Mouse (Mus musculus) brain, embryonic 14.5 days (tissue): Measurements from ENCODE around the gene Exoc8. TPM values are rescaled to one million over a fixed set of nuclear protein-coding genes. Genes with fewer than 3 reads are reported as not detected.

Source experiments
- DNase-seq: peaks from one replicate; pipeline ENCODE4 v3.0.0-alpha.2; 2011; ENCODE audit warnings: low read depth
- CTCF ChIP-seq: fragments of 200-500 bp; IDR thresholded peaks from 2 replicates; pipeline ENCODE4 v1.5.1; 2012; ENCODE audit warnings: inconsistent platforms, mild to moderate bottlenecking, moderate library complexity, borderline replicate concordance; ENCODE audit not compliant: insufficient read depth, insufficient read length; ENCODE audit errors: extremely low read depth
- POLR2A ChIP-seq: fragments of 200-500 bp; IDR thresholded peaks from 2 replicates; pipeline ENCODE4 v1.6.1; 2012; ENCODE audit warnings: mild to moderate bottlenecking, inconsistent platforms, borderline replicate concordance; ENCODE audit not compliant: poor library complexity, insufficient read depth, insufficient read length, severe bottlenecking; ENCODE audit errors: extremely low read depth
- polyA plus RNA-seq: library from polyadenylated mRNA; depleted of rRNA; stranded (reverse); fragments of >200 nt; gene quantifications from 2 replicates; pipeline ENCODE4 v1.2.3, GENCODE M21; 2012; rRNA removed

Exoc8 gene
- polyA plus RNA-seq, 1 experiment = 15.2 TPM

DNA sequence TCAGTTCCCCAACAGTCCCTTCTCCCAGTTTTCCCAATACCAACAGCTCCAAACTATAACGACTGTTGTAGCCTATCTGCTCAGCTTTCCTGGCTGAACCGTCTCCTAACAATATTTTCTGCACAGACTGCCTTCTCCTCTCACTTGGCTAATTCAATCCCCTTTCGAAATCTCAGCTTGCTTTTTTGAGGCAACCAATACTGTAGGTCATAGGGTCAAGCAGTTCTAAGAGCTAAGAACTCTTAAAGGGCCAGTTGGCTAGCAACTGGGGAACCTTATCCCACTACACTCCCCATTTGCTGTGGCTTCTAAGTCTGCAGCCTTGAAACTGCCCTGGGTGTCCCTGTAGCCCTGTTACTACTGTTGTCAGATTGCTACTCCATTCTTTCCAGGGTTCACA lies 52.4 kb downstream of the Exoc8 start:
- DNase-seq = no peak
- no peak for TF ChIP-seq POLR2A
- no peak for TF ChIP-seq CTCF

Other genes with a start within 250 kb of the Exoc8 start
- gene 2310022B05Rik, start 234.3 kb downstream of the Exoc8 start, polyA plus RNA-seq = 78.7 and 83.1 TPM in 2 replicates
- 56.3 and 57.0 TPM in 2 replicates for gene Ttc13, start 175.7 kb downstream of the Exoc8 start, polyA plus RNA-seq
- gene Arv1, start 175.6 kb downstream of the Exoc8 start, polyA plus RNA-seq = 45.7 and 53.7 TPM in 2 replicates
- 0.49 and 0.64 TPM in 2 replicates for gene Fam89a, start 145.9 kb downstream of the Exoc8 start, polyA plus RNA-seq
- 41.7 and 81.6 TPM in 2 replicates for gene Trim67, start 104.6 kb downstream of the Exoc8 start, polyA plus RNA-seq
- 81.7 and 84.6 TPM in 2 replicates for gene Gnpat, start 34.7 kb downstream of the Exoc8 start, polyA plus RNA-seq
- gene 2810004N23Rik, start 34.6 kb downstream of the Exoc8 start, polyA plus RNA-seq = 22.6 and 23.7 TPM in 2 replicates
- 20.0 and 20.3 TPM in 2 replicates for gene Sprtn, start 181 bp upstream of the Exoc8 start, polyA plus RNA-seq
- 56.9 and 58.9 TPM in 2 replicates for gene Egln1, start 51.6 kb upstream of the Exoc8 start, polyA plus RNA-seq
- 160 and 167 TPM in 2 replicates for gene Tsnax, start 115.3 kb upstream of the Exoc8 start, polyA plus RNA-seq
- gene Disc1, start 156.5 kb upstream of the Exoc8 start, polyA plus RNA-seq = 1.6 and 2.1 TPM in 2 replicates